Mouse (Mus musculus): Measurements from ENCODE around the gene Pglyrp3. TPM values are rescaled to one million over a fixed set of nuclear protein-coding genes. Genes with fewer than 3 reads are reported as not detected.
"Not testable (repeated sequence)": the region's sequence is repeated elsewhere in the genome, so short reads cannot be mapped to it uniquely, and the experiment has no call there.

Pglyrp3 gene
- not detected in 2 replicates for polyA plus RNA-seq (2012; rRNA removed)

DNA sequence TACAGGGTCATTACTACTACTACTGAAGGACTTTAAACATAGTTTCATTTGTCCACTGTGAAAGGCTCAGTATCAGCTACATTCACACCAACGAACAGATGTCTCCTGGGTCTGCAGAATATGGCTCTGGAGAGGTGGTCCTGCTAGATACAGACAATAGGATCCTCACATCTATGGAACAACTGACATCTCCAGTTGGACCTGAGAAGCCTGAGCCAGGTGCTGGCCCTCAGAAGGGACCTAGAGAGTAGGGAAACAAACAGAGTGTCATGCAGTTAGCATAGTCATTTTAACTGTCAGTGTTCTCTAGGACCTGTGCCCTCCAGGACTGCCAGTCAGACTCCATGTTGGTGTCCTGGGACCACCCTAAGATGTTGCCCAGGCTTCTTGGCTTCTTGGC, at the start of gene Pglyrp3:
Pglyrp3 (plus strand) TSS at position 301 of the 400 bp plus-strand sequence.
- H3K4me3 ChIP-seq (ENCODE audit: extremely low read depth, insufficient read depth, insufficient read length) = no peak within 1 kb of the TSS
- DNase-seq (ENCODE audit: low read depth in 1 of 2, low spot score in 2 of 2) = no peak
- TF ChIP-seq CTCF (IDR thresholded peaks at IDR 0.05; ENCODE audit: extremely low read depth, insufficient read depth, insufficient read length, insufficient replicate concordance) = no peak
- no peak for TF ChIP-seq POLR2A (IDR thresholded peaks at IDR 0.05; ENCODE audit: low read depth, low read length)
- whole genome bisulfite sequencing = 73% methylated on average over 1 of the region's 1 CpGs
- H3K27ac ChIP-seq (ENCODE audit: insufficient read depth, low read length) = no peak within 1 kb of the TSS
- no peaks in the 10 kb centered on the region for H3K4me1 ChIP-seq (ENCODE audit: control insufficient read depth, insufficient read depth, insufficient read length)
- no peaks in the 10 kb centered on the region for H3K36me3 ChIP-seq (ENCODE audit: control insufficient read depth, insufficient read depth, low read length)
- no peaks in the 10 kb centered on the region for H3K27me3 ChIP-seq (ENCODE audit: control insufficient read depth, insufficient read depth, low read length)

DNA sequence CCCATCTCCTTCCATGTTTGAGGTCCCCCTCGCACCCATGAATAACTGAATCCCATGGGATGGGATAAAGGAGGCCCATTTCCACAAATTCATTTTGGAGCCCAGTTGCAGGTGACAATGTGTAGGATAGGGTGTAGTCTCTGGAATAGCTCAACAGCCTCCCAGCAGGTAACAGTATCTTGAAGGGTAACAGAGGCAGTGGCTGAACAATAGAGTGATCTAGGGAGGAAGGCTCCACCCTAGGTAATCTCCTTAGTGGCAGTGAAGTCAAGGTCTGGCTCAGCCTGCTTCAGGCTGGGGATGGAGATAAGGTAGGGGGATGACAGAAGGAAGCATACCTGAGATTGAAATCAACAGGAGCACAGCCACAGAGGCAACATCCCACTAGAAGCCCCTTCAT, 3.4 kb upstream of the Pglyrp3 start:
- no peaks in the 10 kb centered on the region for H3K36me3 ChIP-seq (ENCODE audit: control insufficient read depth, insufficient read depth, low read length)
- no peaks in the 10 kb centered on the region for H3K27me3 ChIP-seq (ENCODE audit: control insufficient read depth, insufficient read depth, low read length)
- TF ChIP-seq POLR2A (IDR thresholded peaks at IDR 0.05; ENCODE audit: low read depth, low read length) (no peak), CTCF (IDR thresholded peaks at IDR 0.05; ENCODE audit: extremely low read depth, insufficient read depth, insufficient read length, insufficient replicate concordance) (no peak)
- H3K4me3 ChIP-seq (ENCODE audit: extremely low read depth, insufficient read depth, insufficient read length) = no peak overlapping the region
- no peak for DNase-seq (ENCODE audit: low read depth in 1 of 2, low spot score in 2 of 2)
- 88% methylated on average over 1 of the region's 1 CpGs for WGBS
- no peak overlapping the region for H3K27ac ChIP-seq (ENCODE audit: insufficient read depth, low read length)
- no peaks in the 10 kb centered on the region for H3K4me1 ChIP-seq (ENCODE audit: control insufficient read depth, insufficient read depth, insufficient read length)

GRCm38 (mm10) chr3:92024541-92024940, 10.2 kb downstream of the Pglyrp3 start:
- H3K27me3 ChIP-seq (ENCODE audit: control insufficient read depth, insufficient read depth, low read length); H3K4me1 ChIP-seq (ENCODE audit: control insufficient read depth, insufficient read depth, insufficient read length); DNase-seq (ENCODE audit: low read depth in 1 of 2, low spot score in 2 of 2); H3K27ac ChIP-seq (ENCODE audit: insufficient read depth, low read length); H3K4me3 ChIP-seq (ENCODE audit: extremely low read depth, insufficient read depth, insufficient read length); H3K36me3 ChIP-seq (ENCODE audit: control insufficient read depth, insufficient read depth, low read length): not testable (repeated sequence)
- 69% methylated on average over 24 of the region's 24 CpGs for WGBS

DNA sequence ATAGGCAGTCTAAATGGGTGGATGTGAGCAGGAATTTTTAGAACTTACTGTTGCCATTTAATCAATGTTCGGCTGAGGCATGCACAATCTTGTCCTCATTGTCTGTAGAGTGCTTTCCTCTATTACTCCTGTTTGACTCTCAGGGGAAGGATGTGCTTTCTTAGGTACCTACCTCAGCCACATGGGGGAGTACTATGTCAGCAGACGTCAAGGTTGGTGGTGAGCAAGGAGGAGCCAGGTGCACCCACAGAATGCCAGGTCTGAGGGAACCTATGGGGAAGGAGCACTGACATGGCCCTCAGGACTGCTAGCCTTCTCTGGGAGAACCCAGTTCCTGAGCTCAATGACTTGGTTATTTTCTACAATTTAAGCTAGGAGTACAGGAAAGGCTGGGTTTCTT, 18.8 kb downstream of the Pglyrp3 start:
- TF ChIP-seq CTCF (IDR thresholded peaks at IDR 0.05; ENCODE audit: extremely low read depth, insufficient read depth, insufficient read length, insufficient replicate concordance) = no peak
- no peak for TF ChIP-seq POLR2A (IDR thresholded peaks at IDR 0.05; ENCODE audit: low read depth, low read length)
- DNase-seq (ENCODE audit: low read depth in 1 of 2, low spot score in 2 of 2) = no peak
- WGBS = 47% methylated on average over 2 of the region's 2 CpGs
- Histone ChIP-seq H3K4me3 (ENCODE audit: extremely low read depth, insufficient read depth, insufficient read length) (no peak overlapping the region), H3K27me3 (ENCODE audit: control insufficient read depth, insufficient read depth, low read length) (no peaks in the 10 kb centered on the region), H3K4me1 (ENCODE audit: control insufficient read depth, insufficient read depth, insufficient read length) (no peaks in the 10 kb centered on the region), H3K36me3 (ENCODE audit: control insufficient read depth, insufficient read depth, low read length) (no peaks in the 10 kb centered on the region), H3K27ac (ENCODE audit: insufficient read depth, low read length) (no peak overlapping the region)

- Histone ChIP-seq H3K4me3 (ENCODE audit: extremely low read depth, insufficient read depth, insufficient read length) (no peak overlapping the region), H3K4me1 (ENCODE audit: control insufficient read depth, insufficient read depth, insufficient read length) (no peaks in the 10 kb centered on the region), H3K27me3 (ENCODE audit: control insufficient read depth, insufficient read depth, low read length) (no peaks in the 10 kb centered on the region), H3K27ac (ENCODE audit: insufficient read depth, low read length) (no peak overlapping the region), H3K36me3 (ENCODE audit: control insufficient read depth, insufficient read depth, low read length) (no peaks in the 10 kb centered on the region)
- DNase-seq (ENCODE audit: low read depth in 1 of 2, low spot score in 2 of 2) = no peak
- TF ChIP-seq POLR2A (IDR thresholded peaks at IDR 0.05; ENCODE audit: low read depth, low read length) (no peak), CTCF (IDR thresholded peaks at IDR 0.05; ENCODE audit: extremely low read depth, insufficient read depth, insufficient read length, insufficient replicate concordance) (no peak)
- 73% methylated on average over 1 of the region's 1 CpGs for WGBS
Observed at GRCm38 (mm10) chr3:92033892-92034291, 19.5 kb downstream of the Pglyrp3 start.

- TF ChIP-seq CTCF (IDR thresholded peaks at IDR 0.05; ENCODE audit: extremely low read depth, insufficient read depth, insufficient read length, insufficient replicate concordance) (no peak), POLR2A (IDR thresholded peaks at IDR 0.05; ENCODE audit: low read depth, low read length) (no peak)
- DNase-seq (ENCODE audit: low read depth in 1 of 2, low spot score in 2 of 2) = no peak
- Histone ChIP-seq H3K4me3 (ENCODE audit: extremely low read depth, insufficient read depth, insufficient read length) (no peak overlapping the region), H3K27me3 (ENCODE audit: control insufficient read depth, insufficient read depth, low read length) (no peaks in the 10 kb centered on the region), H3K4me1 (ENCODE audit: control insufficient read depth, insufficient read depth, insufficient read length) (no peaks in the 10 kb centered on the region), H3K27ac (ENCODE audit: insufficient read depth, low read length) (no peak overlapping the region), H3K36me3 (ENCODE audit: control insufficient read depth, insufficient read depth, low read length) (no peaks in the 10 kb centered on the region)
- 44% methylated on average over 6 of the region's 6 CpGs for WGBS
Observed at GRCm38 (mm10) chr3:92050382-92051054, 36.1 kb downstream of the Pglyrp3 start.

- WGBS = 2% methylated on average over 71 of the region's 82 CpGs
- peaks cover 25% of the 10 kb centered on the region for H3K27me3 ChIP-seq (ENCODE audit: control insufficient read depth, insufficient read depth, low read length)
- H3K36me3 ChIP-seq (ENCODE audit: control insufficient read depth, insufficient read depth, low read length) = no peaks in the 10 kb centered on the region
- TF ChIP-seq CTCF (IDR thresholded peaks at IDR 0.05; ENCODE audit: extremely low read depth, insufficient read depth, insufficient read length, insufficient replicate concordance) (no peak), POLR2A (IDR thresholded peaks at IDR 0.05; ENCODE audit: low read depth, low read length) (no peak)
- H3K4me1 ChIP-seq (ENCODE audit: control insufficient read depth, insufficient read depth, insufficient read length) = peaks cover 7% of the 10 kb centered on the region; the same call in 1 of the 2 replicates
- peak in 1 of 2 experiments; percentile 5 for DNase-seq (ENCODE audit: low read depth in 1 of 2, low spot score in 2 of 2)
- peak overlapping the region; percentile 54 for H3K4me3 ChIP-seq (ENCODE audit: extremely low read depth, insufficient read depth, insufficient read length)
- 0 out of 2 replicates have a peak overlapping the region, but pooled peaks have one; percentile 4 for H3K27ac ChIP-seq (ENCODE audit: insufficient read depth, low read length)
Observed at GRCm38 (mm10) chr3:92080462-92081284, 66.3 kb downstream of the Pglyrp3 start.

Other genes starting within 250 kb of the Pglyrp3 start
- gene Lor, start 68.6 kb downstream of the Pglyrp3 start, polyA plus RNA-seq (2012; rRNA removed) = 0.07 and 0.09 TPM in 2 replicates
- not detected in 2 replicates for gene Prr9, start 109.4 kb downstream of the Pglyrp3 start, polyA plus RNA-seq (2012; rRNA removed)
- gene Lelp1, start 128.2 kb downstream of the Pglyrp3 start, polyA plus RNA-seq (2012; rRNA removed) = not detected in 2 replicates
- not detected in 2 replicates for gene Sprr2a1, start 201.2 kb downstream of the Pglyrp3 start, polyA plus RNA-seq (2012; rRNA removed)
- 1.1 and 1.3 TPM in 2 replicates for gene Sprr2a2, start 201.3 kb downstream of the Pglyrp3 start, polyA plus RNA-seq (2012; rRNA removed)

Data from spleen, adult 2 months (tissue).